Mouse (Mus musculus): ENCODE results near the gene Nck2. TPM values are rescaled to one million over a fixed set of nuclear protein-coding genes. Genes with fewer than 3 reads are reported as not detected.

The Nck2 gene
- total RNA-seq, 2 experiments from 2014 or later = 30.2 to 33.8 TPM

Other genes with a start within 250 kb of the Nck2 start
- gene Fhl2, start 247.6 kb upstream of the Nck2 start, total RNA-seq (2021) = 1,000 to 10,000 TPM; 1,415 to 1,605 TPM

All from heart, postnatal 10 days (tissue).